Mouse (Mus musculus): Measurements from ENCODE around the gene Avp. TPM values are rescaled to one million over a fixed set of nuclear protein-coding genes. Genes with fewer than 3 reads are reported as not detected.

Gene Avp
- polyA plus RNA-seq, 1 experiment: not detected

DNA sequence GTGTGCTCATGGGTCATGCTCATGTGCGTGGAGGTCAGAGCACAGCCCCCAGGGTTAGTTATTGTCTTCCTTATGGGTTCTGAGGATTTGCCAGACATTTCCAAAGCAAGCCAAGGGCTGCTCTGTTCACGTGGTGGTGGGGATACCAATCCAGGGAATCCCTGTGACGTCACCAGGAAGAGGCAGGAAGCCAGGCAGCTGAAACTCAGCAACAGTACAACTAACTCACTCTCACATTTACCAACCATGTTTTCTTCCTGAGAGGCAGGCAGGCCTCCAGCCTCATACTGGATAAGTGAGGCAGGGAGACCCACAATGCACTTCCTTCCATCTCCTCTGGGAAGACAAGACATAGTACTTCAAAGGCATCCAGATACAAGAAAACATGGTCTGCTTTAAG, 16.0 kb upstream of the Avp start:
- no peak for TF ChIP-seq CTCF (IDR thresholded peaks at IDR 0.05; ENCODE audit: extremely low read depth, insufficient read length, insufficient replicate concordance, low read depth, low read length)
- no peak for TF ChIP-seq POLR2A (IDR thresholded peaks at IDR 0.05; ENCODE audit: low read depth, low read length)
- 78% methylated on average over 3 of the region's 3 CpGs for WGBS
- no peaks in the 10 kb centered on the region for H3K4me1 ChIP-seq (ENCODE audit: control insufficient read depth, insufficient read depth, insufficient read length, low read length)
- no peaks in the 10 kb centered on the region for H3K27me3 ChIP-seq (ENCODE audit: control insufficient read depth, insufficient read depth, low read length)
- H3K4me3 ChIP-seq (ENCODE audit: low read depth, low read length): no peak overlapping the region
- peaks cover 31% of the 10 kb centered on the region for H3K36me3 ChIP-seq (ENCODE audit: control insufficient read depth, insufficient read depth, low read length)
- H3K27ac ChIP-seq (ENCODE audit: insufficient read depth, low read depth, low read length): no peak overlapping the region

- 37% methylated on average over 1 of the region's 1 CpGs for WGBS
- TF ChIP-seq CTCF (IDR thresholded peaks at IDR 0.05; ENCODE audit: extremely low read depth, insufficient read length, insufficient replicate concordance, low read depth, low read length): peak; percentile 49; the same call in 1 of the 2 replicates
- TF ChIP-seq POLR2A (IDR thresholded peaks at IDR 0.05; ENCODE audit: low read depth, low read length): no peak
- H3K27ac ChIP-seq (ENCODE audit: insufficient read depth, low read depth, low read length): no peak overlapping the region
- H3K27me3 ChIP-seq (ENCODE audit: control insufficient read depth, insufficient read depth, low read length): no peaks in the 10 kb centered on the region
- H3K4me1 ChIP-seq (ENCODE audit: control insufficient read depth, insufficient read depth, insufficient read length, low read length): no peaks in the 10 kb centered on the region
- H3K36me3 ChIP-seq (ENCODE audit: control insufficient read depth, insufficient read depth, low read length): peaks cover 30% of the 10 kb centered on the region
- H3K4me3 ChIP-seq (ENCODE audit: low read depth, low read length): no peak overlapping the region
These were observed 15.3 kb upstream of the Avp start for GRCm38 (mm10) chr2:130597601-130598010.

- Histone ChIP-seq H3K36me3 (ENCODE audit: control insufficient read depth, insufficient read depth, low read length) (peaks cover 32% of the 10 kb centered on the region), H3K27me3 (ENCODE audit: control insufficient read depth, insufficient read depth, low read length) (no peaks in the 10 kb centered on the region), H3K4me3 (ENCODE audit: low read depth, low read length) (no peak overlapping the region), H3K27ac (ENCODE audit: insufficient read depth, low read depth, low read length) (no peak overlapping the region), H3K4me1 (ENCODE audit: control insufficient read depth, insufficient read depth, insufficient read length, low read length) (no peaks in the 10 kb centered on the region)
- WGBS: 91% methylated on average over 1 of the region's 1 CpGs
- TF ChIP-seq CTCF (IDR thresholded peaks at IDR 0.05; ENCODE audit: extremely low read depth, insufficient read length, insufficient replicate concordance, low read depth, low read length) (no peak), POLR2A (IDR thresholded peaks at IDR 0.05; ENCODE audit: low read depth, low read length) (no peak)
These were observed 13.2 kb upstream of the Avp start for GRCm38 (mm10) chr2:130595596-130595995.

- H3K36me3 ChIP-seq (ENCODE audit: control insufficient read depth, insufficient read depth, low read length): peaks cover 13% of the 10 kb centered on the region
- H3K4me3 ChIP-seq (ENCODE audit: low read depth, low read length): no peak overlapping the region
- no peaks in the 10 kb centered on the region for H3K27me3 ChIP-seq (ENCODE audit: control insufficient read depth, insufficient read depth, low read length)
- no peak overlapping the region for H3K27ac ChIP-seq (ENCODE audit: insufficient read depth, low read depth, low read length)
- 87% methylated on average over 2 of the region's 2 CpGs for WGBS
- no peaks in the 10 kb centered on the region for H3K4me1 ChIP-seq (ENCODE audit: control insufficient read depth, insufficient read depth, insufficient read length, low read length)
- no peak for TF ChIP-seq POLR2A (IDR thresholded peaks at IDR 0.05; ENCODE audit: low read depth, low read length)
- TF ChIP-seq CTCF (IDR thresholded peaks at IDR 0.05; ENCODE audit: extremely low read depth, insufficient read length, insufficient replicate concordance, low read depth, low read length): no peak
These were observed 8.7 kb upstream of the Avp start for GRCm38 (mm10) chr2:130591016-130591415.

GRCm38 (mm10) chr2:130589761-130590160, 7.4 kb upstream of the Avp start:
- no peaks in the 10 kb centered on the region for H3K4me1 ChIP-seq (ENCODE audit: control insufficient read depth, insufficient read depth, insufficient read length, low read length)
- peaks cover 8% of the 10 kb centered on the region; the same call in 1 of the 2 replicates for H3K36me3 ChIP-seq (ENCODE audit: control insufficient read depth, insufficient read depth, low read length)
- 87% methylated on average over 2 of the region's 2 CpGs for WGBS
- no peak overlapping the region for H3K4me3 ChIP-seq (ENCODE audit: low read depth, low read length)
- H3K27me3 ChIP-seq (ENCODE audit: control insufficient read depth, insufficient read depth, low read length): no peaks in the 10 kb centered on the region
- H3K27ac ChIP-seq (ENCODE audit: insufficient read depth, low read depth, low read length): no peak overlapping the region
- TF ChIP-seq POLR2A (IDR thresholded peaks at IDR 0.05; ENCODE audit: low read depth, low read length) (no peak), CTCF (IDR thresholded peaks at IDR 0.05; ENCODE audit: extremely low read depth, insufficient read length, insufficient replicate concordance, low read depth, low read length) (no peak)

- no peaks in the 10 kb centered on the region for H3K4me1 ChIP-seq (ENCODE audit: control insufficient read depth, insufficient read depth, insufficient read length, low read length)
- no peaks in the 10 kb centered on the region for H3K27me3 ChIP-seq (ENCODE audit: control insufficient read depth, insufficient read depth, low read length)
- no peak overlapping the region for H3K4me3 ChIP-seq (ENCODE audit: low read depth, low read length)
- peaks cover 8% of the 10 kb centered on the region; the same call in 1 of the 2 replicates for H3K36me3 ChIP-seq (ENCODE audit: control insufficient read depth, insufficient read depth, low read length)
- H3K27ac ChIP-seq (ENCODE audit: insufficient read depth, low read depth, low read length): no peak overlapping the region
- no peak for TF ChIP-seq POLR2A (IDR thresholded peaks at IDR 0.05; ENCODE audit: low read depth, low read length)
- TF ChIP-seq CTCF (IDR thresholded peaks at IDR 0.05; ENCODE audit: extremely low read depth, insufficient read length, insufficient replicate concordance, low read depth, low read length): no peak
- 75% methylated on average over 4 of the region's 4 CpGs for WGBS
These were observed 6.8 kb upstream of the Avp start for GRCm38 (mm10) chr2:130589157-130589556.

GRCm38 (mm10) chr2:130588373-130588772, 6.0 kb upstream of the Avp start:
- no peak overlapping the region for H3K4me3 ChIP-seq (ENCODE audit: low read depth, low read length)
- no peak overlapping the region for H3K27ac ChIP-seq (ENCODE audit: insufficient read depth, low read depth, low read length)
- H3K27me3 ChIP-seq (ENCODE audit: control insufficient read depth, insufficient read depth, low read length): no peaks in the 10 kb centered on the region
- WGBS: 65% methylated on average over 2 of the region's 2 CpGs
- TF ChIP-seq POLR2A (IDR thresholded peaks at IDR 0.05; ENCODE audit: low read depth, low read length) (no peak), CTCF (IDR thresholded peaks at IDR 0.05; ENCODE audit: extremely low read depth, insufficient read length, insufficient replicate concordance, low read depth, low read length) (no peak)
- H3K36me3 ChIP-seq (ENCODE audit: control insufficient read depth, insufficient read depth, low read length): peaks cover 7% of the 10 kb centered on the region; the same call in 1 of the 2 replicates
- no peaks in the 10 kb centered on the region for H3K4me1 ChIP-seq (ENCODE audit: control insufficient read depth, insufficient read depth, insufficient read length, low read length)

All from small intestine, adult 2 months (tissue).